Mouse (Mus musculus) ES-Bruce4 (cell line): Measurements from ENCODE around the gene Wasf2.

Source experiments
- CTCF ChIP-seq: IDR thresholded peaks from one replicate; pipeline ENCODE4 v1.8.1; 2011; ENCODE audit warnings: low read depth, low read length
- EP300 ChIP-seq: IDR thresholded peaks from 2 replicates; pipeline ENCODE4 v1.6.1; 2011; ENCODE audit warnings: low read depth, low read length; ENCODE audit not compliant: insufficient read depth
- POLR2A ChIP-seq: IDR thresholded peaks from one replicate; pipeline ENCODE4 v1.8.1; 2011; ENCODE audit warnings: low read length; ENCODE audit not compliant: insufficient read depth

DNA sequence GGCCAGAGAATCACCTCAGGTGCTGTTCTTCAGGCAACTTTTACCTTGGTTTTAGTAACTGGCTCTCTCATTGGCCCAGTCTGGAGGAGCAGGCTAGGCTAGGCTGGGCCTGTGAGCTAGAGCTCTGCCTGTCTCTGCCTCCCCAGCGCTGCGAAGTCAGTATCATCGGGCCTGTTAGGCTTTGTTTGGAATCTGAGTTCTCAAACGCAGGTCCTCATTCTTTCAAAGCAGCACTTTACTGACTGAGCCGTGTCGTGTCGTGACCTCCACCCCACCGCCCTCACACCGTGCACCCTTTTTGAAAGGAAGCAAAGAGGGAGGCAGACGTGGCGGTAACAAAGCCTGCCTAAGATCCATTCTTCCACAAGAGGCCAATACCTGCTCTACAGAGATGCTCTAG lies 914 bp upstream of the Wasf2 start:
- no peak for TF ChIP-seq POLR2A
- no peak for TF ChIP-seq CTCF
- no peak for TF ChIP-seq EP300
